Comparison of ENCODE assay signal across 8 mouse cellular contexts in genomic region chr8:118284112-118285029, GRCm38 (mm10). TPM values are rescaled to one million over a fixed set of nuclear protein-coding genes. Genes with fewer than 3 reads are reported as not detected.
DNase-seq lines count a peak whose midpoint lies in the region; ATAC-seq and TF ChIP-seq lines count a peak whose summit lies in the region.

No protein-coding gene starts in this region.

- peak overlapping the region; percentile 74 for H3K9ac ChIP-seq in hindbrain, embryonic 14.5 days
- H3K9ac ChIP-seq in liver, embryonic 14.5 days (replicated peaks), result no peak overlapping the region

- peak; percentile 56; the same call in 1 of the 2 replicates for ATAC-seq in hindbrain, embryonic 14.5 days (ENCODE audit: low FRiP score)
- no peak for ATAC-seq in liver, embryonic 14.5 days (ENCODE audit: insufficient read depth)
- no peak for ATAC-seq in granulocyte monocyte progenitor cell, adult 5-6 weeks (replicated peaks; ENCODE audit: poor library complexity, severe bottlenecking)

- H3K27ac ChIP-seq in cerebellum, adult 2 months (ENCODE audit: insufficient read depth, low read length), result no peak overlapping the region
- H3K27ac ChIP-seq in hindbrain, embryonic 14.5 days, result peak overlapping the region; percentile 82
- no peak overlapping the region for H3K27ac ChIP-seq in liver, embryonic 14.5 days

- H3K9me3 ChIP-seq in hindbrain, embryonic 14.5 days (ENCODE audit: control insufficient read depth, low read length), result no peaks in the 10 kb centered on the region
- H3K9me3 ChIP-seq in liver, embryonic 14.5 days (ENCODE audit: control insufficient read depth, low read length), result no peaks in the 10 kb centered on the region

- no peak for TF ChIP-seq CTCF in lung, adult 2 months (IDR thresholded peaks at IDR 0.05; ENCODE audit: insufficient read depth, low read length)
- no peak for TF ChIP-seq CTCF in cerebellum, adult 2 months (IDR thresholded peaks at IDR 0.05; ENCODE audit: borderline replicate concordance, insufficient read depth, low read depth, low read length)
- no peak for TF ChIP-seq CTCF in liver, embryonic 14.5 days (IDR thresholded peaks at IDR 0.05; ENCODE audit: low read depth)

- H3K27me3 ChIP-seq in cerebellum, adult 2 months (ENCODE audit: control insufficient read depth, insufficient read depth, low read length), result no peaks in the 10 kb centered on the region; the same call in 1 of the 2 replicates
- no peaks in the 10 kb centered on the region for H3K27me3 ChIP-seq in hindbrain, embryonic 14.5 days (ENCODE audit: control insufficient read depth, insufficient read depth, low read length)
- H3K27me3 ChIP-seq in liver, embryonic 14.5 days (ENCODE audit: control insufficient read depth, insufficient read depth, low read length), result peaks cover 20% of the 10 kb centered on the region

- peak overlapping the region; percentile 6 for H3K4me3 ChIP-seq in lung, adult 2 months (replicated peaks; ENCODE audit: extremely low read depth, low read depth, low read length)
- peak overlapping the region; percentile 59 for H3K4me3 ChIP-seq in cerebellum, adult 2 months (replicated peaks; ENCODE audit: insufficient read depth, low read depth, low read length)
- H3K4me3 ChIP-seq in hindbrain, embryonic 14.5 days (replicated peaks; ENCODE audit: low read length), result peak overlapping the region; percentile 57
- H3K4me3 ChIP-seq in liver, embryonic 14.5 days (ENCODE audit: insufficient read depth in 1 of 2, low read depth in 2 of 2, low read length in 2 of 2), result 0 out of 4 replicates have a peak overlapping the region, but pooled peaks of 1 of the 2 experiments have one; percentile 11

- TF ChIP-seq POLR2A in lung, adult 2 months (IDR thresholded peaks at IDR 0.05; ENCODE audit: borderline replicate concordance, extremely low read depth, low read depth, low read length), result no peak
- TF ChIP-seq POLR2A in cerebellum, adult 2 months (IDR thresholded peaks at IDR 0.05; ENCODE audit: borderline replicate concordance, insufficient read depth, low read length), result no peak

- peak; percentile 17 for DNase-seq in lung, adult 2 months
- no peak for DNase-seq in lung, adult 18-20 months
- DNase-seq in cerebellum, adult 2 months, result peak; percentile 53 to 59
- peak; percentile 40 to 62 for DNase-seq in frontal cortex, postnatal 36 days (ENCODE audit: low spot score in 2 of 2)
- peak; percentile 45 for DNase-seq in hindbrain, embryonic 14.5 days (ENCODE audit: low spot score)
- DNase-seq in liver, embryonic 14.5 days (ENCODE audit: low read depth in 3 of 3, low spot score in 3 of 3), result no peak
- DNase-seq in right cerebral cortex, adult 2 months (ENCODE audit: low spot score in 2 of 2), result peak; percentile 36 to 55

- H3K4me2 ChIP-seq in hindbrain, embryonic 14.5 days (replicated peaks), result peak overlapping the region; percentile 69
- H3K4me2 ChIP-seq in liver, embryonic 14.5 days (ENCODE audit: low read depth), result peak overlapping the region; percentile 2; the same call in 1 of the 2 replicates

- H3K36me3 ChIP-seq in hindbrain, embryonic 14.5 days (replicated peaks; ENCODE audit: control insufficient read depth, insufficient read depth), result no peaks in the 10 kb centered on the region
- H3K36me3 ChIP-seq in liver, embryonic 14.5 days (replicated peaks; ENCODE audit: control insufficient read depth, insufficient read depth, low read depth), result no peaks in the 10 kb centered on the region

- 3% methylated on average over 44 of the region's 46 CpGs for WGBS in lung, adult 2 months
- 4% methylated on average over 46 of the region's 46 CpGs for WGBS in cerebellum, adult 2 months
- WGBS in hindbrain, embryonic 14.5 days, result under 1% methylated on average over 43 of the region's 46 CpGs
- WGBS in liver, embryonic 14.5 days (ENCODE audit: insufficient replicate concordance), result 2% methylated on average over 44 of the region's 46 CpGs

- no peaks in the 10 kb centered on the region; the same call in 1 of the 2 replicates for H3K4me1 ChIP-seq in lung, adult 2 months (ENCODE audit: control insufficient read depth, insufficient read depth, low read length)
- peaks cover 4% of the 10 kb centered on the region for H3K4me1 ChIP-seq in cerebellum, adult 2 months (ENCODE audit: control insufficient read depth, insufficient read depth, low read length)
- peaks cover 10% of the 10 kb centered on the region for H3K4me1 ChIP-seq in hindbrain, embryonic 14.5 days (replicated peaks; ENCODE audit: control insufficient read depth, insufficient read depth, low read length)
- H3K4me1 ChIP-seq in liver, embryonic 14.5 days (replicated peaks; ENCODE audit: control insufficient read depth in 2 of 2, insufficient read depth in 2 of 2, low read length in 1 of 2), result no peaks in the 10 kb centered on the region

- TF ChIP-seq EP300 in liver, embryonic 14.5 days (IDR thresholded peaks at IDR 0.05; ENCODE audit: low read depth), result no peak

RNA-seq across cellular contexts. Expression of gene Cdh13, which starts 0.8 kb away (rescaled TPM):
- polyA plus RNA-seq in lung, adult 2 months (2012; rRNA removed), result 30.2 and 44.3 TPM in 2 replicates
- 16.2 and 18.4 TPM in 2 replicates for polyA plus RNA-seq in cerebellum, adult 2 months (2012; rRNA removed)
- 134 and 166 TPM in 2 replicates for polyA plus RNA-seq in hindbrain, embryonic 14.5 days (2014; fragmentation: Nextera tagmentation; extraction: Ambion mirVana)
- polyA plus RNA-seq in liver, embryonic 14.5 days (2012; rRNA removed), result 0.15 and 0.18 TPM in 2 replicates
- 0.24 and 0.43 TPM in 2 replicates for polyA plus RNA-seq in liver, embryonic 14.5 days (2014; fragmentation: Nextera tagmentation; extraction: Ambion mirVana)
- total RNA-seq in granulocyte monocyte progenitor cell, adult 5-6 weeks (2014; fragmentation: Nextera tagmentation), result not detected in 2 replicates
- 0.10 TPM in 1 of 2 replicates, not detected in the other for total RNA-seq in granulocyte monocyte progenitor cell, adult 5-6 weeks (2017)

Comparison
In these comparisons a context has a peak if more than half of its experiments do, and no peak if none do; other contexts are left out.
1. DNase-seq: peak in lung, adult 2 months (single experiment), cerebellum, adult 2 months (2 of 2), frontal cortex, postnatal 36 days (2 of 2), hindbrain, embryonic 14.5 days (single experiment) and right cerebral cortex, adult 2 months (2 of 2); none in lung, adult 18-20 months (0 of 2) and liver, embryonic 14.5 days (0 of 3).
2. RNA of gene Cdh13, which starts 0.8 kb away (polyA plus RNA-seq): 134 to 166 TPM in hindbrain, embryonic 14.5 days, 30.2 to 44.3 TPM in lung, adult 2 months and 16.2 to 18.4 TPM in cerebellum, adult 2 months; 0.15 to 0.43 TPM in liver, embryonic 14.5 days; every median in the first group is over 10 times any median in the second.